Mouse (Mus musculus) T-helper 1 cell (primary cell): ENCODE measurements at regions not wholly inside any gene's neighbourhood (a gene's known extent, or its start where the extent isn't known, plus 50 kb on each side); places are given as distances from the start of the nearest gene placed in this dataset.
"Not testable (repeated sequence)": the region's sequence is repeated elsewhere in the genome, so short reads cannot be mapped to it uniquely, and the experiment has no call there.

Experiments used
- in situ Hi-C: fragments of 300-600 bp; cut with MboI, MseI; formaldehyde crosslinking; loops from one replicate; pipeline ENCODE4 v1.15.1; 2025; ENCODE audit warnings: high pct_unique_total_duplicates

DNA sequence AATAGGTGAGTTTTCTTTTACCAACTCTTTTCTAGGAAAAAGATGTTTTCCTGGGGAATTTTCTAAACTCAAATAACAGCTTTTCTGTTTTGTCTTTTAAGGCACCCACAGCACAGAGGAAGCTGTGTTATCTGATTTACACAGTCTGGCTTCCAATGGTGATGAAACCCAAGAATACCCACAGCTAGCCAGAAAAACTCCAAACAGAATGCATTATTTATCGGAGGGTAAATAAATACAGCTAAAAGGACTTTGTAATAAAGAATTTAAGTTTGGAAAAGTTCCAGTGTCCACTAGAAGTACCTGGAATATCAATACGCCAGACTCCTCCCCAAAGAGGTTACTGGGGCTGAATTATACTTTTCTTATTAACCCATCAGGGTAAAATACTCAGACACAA, 123.7 kb downstream of the Car2 start:
- in situ Hi-C loops, result no loop called here

DNA sequence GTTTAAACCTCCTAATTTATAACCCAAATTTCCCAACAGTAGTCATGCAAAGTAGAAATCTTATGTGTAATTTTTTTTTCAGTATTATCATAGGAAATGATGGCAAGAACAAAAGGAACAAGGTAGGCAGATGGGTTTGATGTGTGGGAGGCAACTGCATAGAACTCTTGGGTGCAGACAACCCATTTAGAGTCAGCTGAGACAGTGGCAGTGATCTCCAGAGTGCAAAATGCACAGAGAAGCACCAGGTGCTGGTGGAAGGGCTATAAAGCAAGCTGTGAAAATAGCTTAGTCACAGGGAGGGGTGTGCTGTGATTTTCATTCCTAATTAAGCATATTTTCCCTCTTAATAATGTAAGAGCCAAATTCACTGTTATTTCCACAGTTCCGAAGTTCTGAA, 130.5 kb downstream of the Car2 start:
- in situ Hi-C loops, result no loop called here

DNA sequence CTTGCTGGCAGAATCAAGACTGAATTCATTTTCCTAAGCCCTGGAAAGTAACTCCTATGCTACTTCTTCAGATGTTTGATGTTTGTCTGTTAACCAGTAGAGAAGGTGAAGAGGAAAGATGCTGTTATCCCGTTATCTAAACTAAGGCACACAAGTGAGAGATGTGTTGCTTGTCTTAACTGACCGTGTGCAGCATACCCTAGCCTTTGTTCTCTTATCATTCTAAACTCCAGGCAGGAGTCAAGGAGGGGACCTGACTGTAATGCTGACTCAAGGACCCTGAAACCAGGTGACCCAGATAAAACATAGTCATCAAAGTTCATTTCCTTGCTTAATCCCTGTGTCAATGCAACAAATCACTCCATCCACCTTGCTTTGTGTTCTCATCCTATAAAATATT, 136.7 kb downstream of the Car2 start:
- in situ Hi-C loops, result no loop called here

DNA sequence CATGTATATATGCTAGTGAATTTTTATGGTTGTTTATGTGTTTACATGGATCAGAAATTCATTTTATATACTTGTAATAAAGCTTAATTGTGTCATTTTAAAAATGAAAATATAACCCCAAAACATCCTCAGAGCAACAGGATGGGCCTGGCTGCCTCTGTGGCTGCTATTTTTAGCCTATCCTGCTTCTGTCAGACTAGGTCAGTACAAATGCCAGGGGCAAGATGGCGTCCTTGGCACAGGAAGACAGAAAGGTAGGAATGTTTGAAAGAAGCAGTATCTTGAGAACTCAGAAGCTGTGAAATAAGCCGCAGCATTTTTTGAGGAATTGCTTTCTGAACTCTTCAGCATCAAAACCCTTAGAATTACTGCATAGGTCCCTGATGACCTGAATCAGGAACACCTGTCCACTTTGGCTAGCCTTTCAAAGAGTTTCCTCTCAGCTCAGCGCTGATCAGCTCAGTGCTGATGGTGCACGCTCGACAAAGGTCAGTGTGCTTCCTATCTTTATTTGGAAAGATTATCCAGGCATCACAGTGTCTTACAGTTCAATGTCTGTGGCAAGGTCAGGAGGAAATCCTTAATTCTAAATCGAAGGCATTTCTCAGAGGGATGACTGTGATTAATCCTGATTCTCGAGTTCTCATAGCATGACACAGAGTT, 154.9 kb downstream of the Car2 start:
- in situ Hi-C loops, result no loop called here

DNA sequence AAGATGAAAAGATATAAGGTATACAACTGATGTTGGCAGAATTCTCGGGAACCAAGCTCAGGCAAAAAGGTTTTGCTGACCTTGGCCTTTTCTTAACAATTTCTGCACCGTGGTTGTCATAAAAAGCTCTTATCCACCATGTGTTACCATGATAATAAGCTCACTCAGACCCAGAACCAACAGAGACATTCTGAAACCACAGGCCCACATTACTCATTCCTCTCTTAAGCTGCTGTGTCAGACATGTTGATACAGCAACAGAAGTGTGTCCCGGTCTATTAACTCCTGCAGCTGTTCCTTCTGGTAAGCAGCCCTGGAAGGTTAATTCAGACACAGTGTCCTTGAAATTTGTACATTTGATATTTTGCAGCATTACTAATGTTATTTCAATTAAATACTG, 167.9 kb downstream of the Car2 start:
- in situ Hi-C loops, result no loop called here

DNA sequence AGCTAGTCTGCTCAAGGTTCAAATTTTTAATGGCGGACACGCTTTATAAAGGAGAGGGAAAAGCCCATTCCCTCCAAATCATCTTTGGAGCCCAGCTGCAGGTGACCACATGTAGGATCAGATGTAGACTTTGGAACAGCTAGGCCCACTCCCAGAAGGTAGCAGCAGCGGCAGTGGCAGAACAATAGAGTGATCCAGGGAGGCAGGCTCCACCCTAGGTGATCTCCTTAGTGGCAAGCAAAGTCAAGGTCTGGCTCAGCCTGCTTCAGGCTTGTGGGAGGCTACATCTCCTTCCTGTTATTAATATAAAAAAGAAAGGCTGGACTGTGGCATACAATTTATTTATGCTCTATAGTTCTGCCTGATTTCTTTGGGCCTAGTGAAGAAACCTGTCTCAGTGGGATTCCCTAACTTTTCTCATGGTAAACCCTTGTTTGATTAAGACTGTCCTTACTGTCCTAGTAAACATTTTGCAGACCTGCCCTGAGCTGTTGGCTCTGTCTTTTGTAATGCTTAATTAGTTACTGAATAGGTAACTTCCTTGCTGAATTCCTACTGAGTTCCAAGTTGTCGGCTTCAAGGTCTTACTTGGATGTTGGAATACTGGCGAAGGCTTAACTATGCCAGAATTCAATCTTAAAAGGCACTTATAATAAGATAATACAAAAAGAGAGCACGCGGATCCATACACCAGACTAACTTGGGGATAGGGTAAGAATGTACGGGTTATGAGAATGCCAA, 169.6 kb downstream of the Car2 start:
- in situ Hi-C loops, result not testable (repeated sequence)

DNA sequence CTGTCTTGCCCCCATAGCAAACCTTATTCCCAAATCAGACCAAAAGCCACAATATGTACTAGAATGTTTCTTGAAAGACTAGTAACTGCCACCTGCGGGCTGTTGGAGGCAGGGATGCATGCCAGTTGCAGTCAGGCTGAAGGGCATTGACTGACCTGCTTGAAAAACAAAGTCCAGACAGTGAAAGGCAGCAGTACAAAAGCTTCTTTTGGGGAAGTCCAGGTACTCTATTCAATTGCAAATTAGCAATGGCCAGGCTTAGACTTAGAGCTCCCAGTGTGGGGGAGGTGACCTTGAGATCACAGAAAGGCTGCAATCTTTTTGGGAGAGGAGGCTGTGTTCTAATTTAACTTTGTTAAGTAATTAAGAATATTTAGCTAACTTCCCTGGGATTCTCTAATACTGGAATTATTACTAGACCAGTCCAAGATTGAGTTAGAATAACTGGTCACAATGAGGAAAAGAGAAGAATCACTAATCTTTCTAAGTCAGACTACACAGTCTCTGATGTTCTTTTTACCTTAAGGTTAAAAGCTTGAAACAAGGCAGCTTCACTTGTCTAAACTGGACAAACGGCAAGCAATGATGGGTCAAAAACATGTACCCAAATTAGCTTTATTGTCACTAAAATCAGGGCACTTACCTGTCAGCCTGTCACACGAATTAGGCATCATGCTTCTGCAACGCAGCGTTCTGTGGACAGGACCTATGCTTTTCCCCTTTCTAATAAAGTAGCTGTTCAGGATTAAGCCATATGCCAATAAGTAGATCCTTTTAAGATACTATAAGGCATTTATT, 170.9 kb downstream of the Car2 start:
- in situ Hi-C loops, result not testable (repeated sequence)

DNA sequence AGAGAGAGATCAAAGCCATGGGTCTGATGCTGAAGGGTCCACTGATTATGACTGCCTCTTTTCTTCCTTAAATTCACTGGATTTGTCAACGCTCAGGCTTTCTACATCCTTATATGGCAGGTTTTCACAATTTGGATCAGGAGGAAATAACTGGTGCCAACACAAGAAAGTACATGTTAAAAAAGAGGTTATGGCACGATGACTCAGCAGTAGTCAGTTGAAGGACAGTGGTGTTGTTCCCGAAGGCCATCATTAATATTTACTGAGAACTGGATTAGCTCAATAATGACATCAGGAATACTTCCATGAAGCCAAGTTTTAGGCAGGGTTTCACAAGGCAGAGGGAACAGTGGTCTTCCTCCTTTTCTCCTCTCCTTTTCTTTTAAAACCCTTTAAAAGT, 179.6 kb downstream of the Car2 start:
- in situ Hi-C loops, result loop anchor here (5.0 to 10.0 kb wide), 2 partner anchors 49 to 188 kb away; no protein-coding TSS in a partner anchor

DNA sequence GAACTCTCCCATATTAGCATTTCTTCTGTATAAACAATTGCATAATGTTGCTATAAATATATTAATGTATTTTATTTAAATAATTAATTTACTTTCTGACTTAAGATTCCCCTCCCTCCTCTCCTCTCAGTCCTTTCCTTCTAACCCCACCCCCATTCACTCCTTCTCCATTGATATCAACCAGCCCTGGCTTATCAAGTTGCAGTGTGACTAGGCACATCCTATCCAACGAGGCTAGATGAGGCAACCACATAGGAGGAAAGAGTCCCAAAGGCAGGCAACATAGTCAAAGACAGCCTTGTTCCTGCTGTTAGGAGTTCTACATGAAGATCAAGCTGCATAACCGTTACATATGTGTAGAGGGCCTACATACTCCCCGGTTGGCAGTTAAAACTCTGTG, 182.2 kb downstream of the Car2 start:
- in situ Hi-C loops, result loop anchor here (5.0 to 10.0 kb wide), 2 partner anchors 47 to 191 kb away; no protein-coding TSS in a partner anchor

DNA sequence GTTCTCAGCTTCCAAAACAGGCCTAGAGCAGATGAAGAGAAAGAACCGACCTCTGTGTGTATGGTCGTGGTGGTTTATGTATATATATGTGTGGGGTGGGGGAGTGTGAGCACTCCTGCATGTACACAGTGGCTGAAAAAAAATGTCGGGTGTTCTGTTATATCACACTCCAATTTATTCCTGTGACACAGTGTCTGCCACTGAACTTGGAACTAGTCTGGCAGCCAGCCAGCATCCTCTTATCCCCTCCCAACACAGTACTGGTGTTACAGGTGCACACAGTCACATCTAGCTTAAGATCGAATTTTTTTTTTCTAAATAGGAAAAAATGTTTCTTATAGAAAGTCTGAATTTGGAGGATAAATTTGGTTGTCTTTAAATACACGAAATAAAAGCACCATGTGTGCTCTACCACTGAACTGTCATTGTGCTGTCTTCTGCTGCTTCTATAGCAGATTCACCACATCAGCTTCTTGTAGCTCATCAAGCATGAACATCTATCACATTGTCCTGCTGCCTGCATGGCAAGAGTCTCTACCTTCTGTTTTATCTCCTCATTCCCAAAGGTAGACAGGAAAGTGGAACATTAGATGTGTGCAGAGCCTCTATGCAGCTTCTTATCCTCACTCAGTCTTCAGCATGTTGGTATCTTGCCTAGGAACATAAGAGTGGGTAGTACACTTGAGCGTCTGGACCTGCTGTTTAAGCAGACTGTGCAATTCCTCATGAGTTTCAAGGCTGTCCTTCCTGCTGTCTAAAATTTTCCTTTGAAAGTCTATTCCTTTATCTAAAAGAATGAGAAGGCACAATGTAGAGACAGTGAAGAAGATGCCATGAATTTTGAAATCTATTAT, 185.2 kb downstream of the Car2 start:
- in situ Hi-C loops, result no loop called here

DNA sequence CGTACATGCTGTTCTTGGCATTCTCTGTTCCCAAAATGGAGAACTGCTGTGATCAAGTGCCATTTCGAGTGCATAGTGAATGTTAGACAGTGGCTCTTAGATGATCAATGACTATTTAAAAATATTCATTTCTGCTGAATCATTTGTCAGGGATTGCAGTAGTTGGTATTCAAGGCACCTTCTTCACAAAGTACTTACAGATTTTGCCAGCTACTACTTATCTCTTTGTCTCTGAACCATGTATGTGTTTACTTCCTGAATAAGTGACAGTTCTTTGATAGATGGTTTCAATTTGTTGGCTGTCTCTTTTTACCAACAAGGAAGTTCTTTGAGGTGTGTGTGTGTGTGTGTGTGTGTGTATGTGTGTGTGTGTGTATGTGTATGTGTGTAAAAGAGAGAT, 187.3 kb downstream of the Car2 start:
- in situ Hi-C loops, result no loop called here

DNA sequence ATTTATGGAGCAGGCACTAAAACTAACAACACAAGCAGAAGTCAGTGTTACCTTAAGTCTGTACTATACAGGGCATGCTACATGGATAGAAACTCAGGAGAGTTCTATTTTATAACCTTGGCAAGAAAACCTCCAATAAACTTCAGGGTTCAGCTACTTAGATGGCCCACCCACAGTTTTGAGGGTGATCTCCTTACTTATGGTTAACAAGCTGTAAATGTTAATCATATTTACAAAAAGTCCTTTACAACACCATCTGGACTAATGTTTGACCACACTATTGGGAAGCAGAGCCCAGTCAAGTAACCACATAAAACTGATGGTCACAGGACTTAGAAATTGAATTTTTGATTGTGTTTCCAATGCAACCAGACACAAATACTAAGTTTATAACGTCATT, 187.8 kb downstream of the Car2 start:
- in situ Hi-C loops, result no loop called here

DNA sequence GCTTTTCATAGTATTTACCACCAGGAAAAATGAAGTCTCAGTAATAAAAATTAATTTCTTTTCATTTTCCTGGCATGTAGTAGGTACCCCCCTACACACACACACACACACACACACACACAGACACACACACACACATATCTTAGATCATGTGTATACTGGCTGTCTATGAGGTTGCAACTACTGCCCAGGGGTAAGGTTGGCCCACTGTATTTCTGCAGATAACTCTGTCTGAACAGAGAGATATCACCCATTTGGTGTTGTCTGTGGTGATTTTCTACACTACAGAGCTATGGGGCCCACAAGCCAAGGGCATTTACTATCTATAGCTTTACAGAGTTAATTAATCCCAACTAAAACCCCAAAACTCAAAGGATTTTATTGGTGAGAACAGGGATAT, 188.9 kb downstream of the Car2 start:
- in situ Hi-C loops, result no loop called here

DNA sequence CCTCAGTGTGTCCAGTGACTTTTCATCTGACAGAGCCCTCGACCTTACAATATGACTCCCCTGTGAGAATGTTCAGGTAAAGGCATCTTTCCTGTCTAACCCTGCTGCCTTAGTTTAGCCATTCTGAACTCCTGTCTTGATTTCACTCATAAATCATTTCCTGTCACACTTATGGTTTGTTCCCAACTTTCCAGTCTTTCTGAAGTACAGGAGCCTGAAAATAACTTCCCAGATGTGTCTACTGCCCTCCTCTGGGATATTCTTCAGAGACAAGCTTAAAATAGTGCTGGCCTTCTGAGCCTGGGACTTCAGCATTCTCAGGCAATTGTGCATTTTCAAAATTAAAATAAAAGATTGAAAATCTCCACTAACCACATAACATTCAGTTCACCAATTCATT, 204.1 kb downstream of the Car2 start:
- in situ Hi-C loops, result no loop called here

DNA sequence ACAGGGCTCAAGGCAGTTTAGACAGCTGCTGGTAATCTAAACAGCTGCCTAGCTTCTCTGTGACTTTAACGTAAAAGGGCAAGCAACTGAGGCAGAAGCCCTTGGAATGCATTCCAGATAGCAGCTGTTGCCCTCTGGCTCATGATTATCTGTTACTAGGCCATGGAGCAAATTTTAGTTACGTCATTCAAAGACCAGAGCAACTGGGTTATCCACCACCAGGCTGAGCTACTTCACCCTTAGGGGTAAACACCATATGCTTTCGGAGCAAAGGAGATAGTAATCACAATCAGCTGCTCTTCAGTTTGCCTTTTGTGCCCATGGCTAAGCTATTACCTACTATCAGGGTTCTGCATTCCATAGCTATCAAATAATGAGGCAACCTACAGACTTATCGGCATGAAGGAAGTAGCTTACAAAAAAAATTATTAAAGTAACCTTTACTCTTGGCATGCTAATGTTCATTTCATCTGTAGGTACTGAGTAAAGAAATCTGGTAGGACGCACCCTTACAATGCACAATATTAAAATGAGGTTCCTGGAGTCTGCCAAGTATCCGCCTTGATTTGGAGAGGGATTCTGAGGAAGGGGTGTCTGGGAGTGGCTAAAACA, 212.2 kb downstream of the Car2 start:
- in situ Hi-C loops, result no loop called here

DNA sequence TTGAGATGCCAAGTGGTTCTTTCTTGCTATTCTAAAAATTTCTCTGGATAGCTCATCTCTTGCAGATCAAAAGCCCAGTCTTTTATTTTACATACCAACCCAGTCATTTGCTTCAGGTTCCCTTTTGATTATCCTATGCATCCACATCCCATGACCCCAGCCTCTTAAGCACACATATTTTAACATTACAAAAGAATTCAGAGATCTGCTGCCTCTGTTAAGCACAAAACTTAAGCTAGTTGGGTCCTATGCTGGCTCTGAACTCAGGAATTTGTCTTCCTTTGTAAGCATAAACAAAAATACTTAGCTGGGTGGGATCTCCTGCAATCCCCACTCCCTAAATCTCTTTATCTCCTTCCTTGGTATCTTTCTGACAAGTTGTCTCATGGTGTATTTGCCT, 212.9 kb downstream of the Car2 start:
- in situ Hi-C loops, result no loop called here

DNA sequence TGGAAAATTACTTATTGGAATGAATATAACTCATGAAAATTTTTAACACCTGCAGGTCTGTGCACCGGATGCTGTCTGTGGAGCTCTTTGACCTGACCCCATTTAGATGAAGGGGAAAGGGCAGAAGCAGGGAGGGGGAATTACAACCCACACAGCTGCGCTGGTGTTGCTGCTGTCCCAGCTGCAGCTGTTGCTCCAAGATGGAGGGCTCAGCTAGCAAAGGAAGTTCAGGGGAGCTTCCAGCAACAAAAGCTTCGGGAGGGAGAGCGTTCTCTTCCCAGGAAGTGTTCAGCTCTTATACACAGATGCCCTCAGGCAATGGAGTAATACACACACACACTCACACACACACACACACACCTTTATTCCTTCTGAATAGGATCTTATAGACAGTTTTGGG, 219.6 kb downstream of the Car2 start:
- in situ Hi-C loops, result no loop called here

DNA sequence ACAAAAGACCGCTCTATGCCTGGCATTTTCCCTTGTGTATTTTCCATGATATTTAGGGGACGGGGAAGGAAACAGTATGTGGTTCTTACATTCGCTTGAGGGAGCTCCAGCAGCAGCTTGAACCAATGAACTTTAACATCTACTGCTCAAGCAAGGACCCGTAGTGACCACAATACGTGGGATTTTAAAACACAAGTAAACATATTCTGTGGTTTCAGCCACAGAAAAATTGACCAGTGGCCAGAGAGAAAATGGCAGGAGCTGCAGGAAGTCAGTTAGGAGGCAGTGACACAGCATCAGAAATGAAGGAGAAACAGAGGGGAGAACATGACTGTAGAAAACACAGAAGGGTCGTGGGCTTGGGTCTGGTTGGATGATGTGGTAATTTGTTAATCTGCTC, 220.2 kb downstream of the Car2 start:
- in situ Hi-C loops, result no loop called here

DNA sequence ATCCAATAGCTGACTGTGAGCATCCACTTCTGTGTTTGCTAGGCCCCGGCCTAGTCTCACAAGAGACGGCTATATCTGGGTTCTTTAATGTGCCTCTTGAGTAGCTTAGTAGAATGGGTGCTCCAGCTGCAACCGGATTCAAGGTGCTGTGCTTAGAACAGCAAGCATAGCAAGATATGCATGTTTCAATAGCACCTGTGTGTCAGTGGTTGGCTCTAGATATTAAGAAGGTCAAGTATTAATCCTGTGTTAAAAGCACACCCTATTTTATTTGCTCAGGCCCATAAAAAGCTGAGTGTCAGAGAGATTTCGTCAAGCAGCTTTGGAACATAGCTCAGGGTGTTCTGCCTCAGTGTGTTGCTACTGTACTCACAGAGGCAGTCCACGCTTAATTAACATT, 221.2 kb downstream of the Car2 start:
- in situ Hi-C loops, result no loop called here

DNA sequence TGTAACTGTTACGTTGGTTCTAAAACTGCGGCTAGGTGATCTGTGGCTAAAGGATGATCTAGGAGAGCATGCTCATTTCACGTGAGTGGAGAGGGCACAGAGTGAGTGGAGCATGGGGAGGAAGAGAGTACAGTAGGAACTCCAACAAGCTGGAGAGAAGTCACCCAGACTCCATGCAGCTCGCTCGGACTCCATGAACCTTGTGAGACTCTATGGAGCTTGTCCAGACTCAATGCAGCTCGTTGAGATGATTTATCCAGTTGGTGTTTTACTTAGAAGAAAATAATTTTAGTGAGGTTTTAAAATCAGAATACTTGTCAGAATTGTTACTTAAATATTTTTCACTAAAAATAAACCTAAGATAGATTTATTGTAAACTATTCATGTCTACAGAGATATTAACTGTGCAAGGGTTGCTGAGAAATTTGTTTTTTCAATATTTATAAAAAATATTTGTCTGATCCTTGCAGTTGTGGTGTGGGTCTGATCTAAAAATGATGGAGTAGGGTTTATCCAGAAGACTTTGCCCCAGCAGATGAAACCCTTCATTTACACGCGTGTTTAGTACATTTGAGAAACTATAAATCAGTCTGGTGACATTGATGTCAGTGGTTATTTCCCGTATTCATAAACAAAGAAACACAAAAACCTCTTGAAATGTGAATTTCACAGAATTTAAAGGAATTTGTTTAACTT, 222.3 kb downstream of the Car2 start:
- in situ Hi-C loops, result no loop called here
